Mouse (Mus musculus) yolk sac, embryonic 10.5 days (tissue): ENCODE data around the gene Gbf1.
A peak's percentile ranks its signal among the peaks of the same experiment; 100 is the strongest.

Source experiments
- DNase-seq: peaks from one replicate; pipeline ENCODE4 v3.0.0-alpha.2; 2017; ENCODE audit warnings: low spot score

Gene Gbf1

GRCm38 (mm10) chr19:46315752-46316610 is 163.7 kb downstream of the Gbf1 start:
- peak; percentile 47 for DNase-seq

- DNase-seq, result no peak
These were observed 164.7 kb downstream of the Gbf1 start for GRCm38 (mm10) chr19:46316846-46317545.

DNA sequence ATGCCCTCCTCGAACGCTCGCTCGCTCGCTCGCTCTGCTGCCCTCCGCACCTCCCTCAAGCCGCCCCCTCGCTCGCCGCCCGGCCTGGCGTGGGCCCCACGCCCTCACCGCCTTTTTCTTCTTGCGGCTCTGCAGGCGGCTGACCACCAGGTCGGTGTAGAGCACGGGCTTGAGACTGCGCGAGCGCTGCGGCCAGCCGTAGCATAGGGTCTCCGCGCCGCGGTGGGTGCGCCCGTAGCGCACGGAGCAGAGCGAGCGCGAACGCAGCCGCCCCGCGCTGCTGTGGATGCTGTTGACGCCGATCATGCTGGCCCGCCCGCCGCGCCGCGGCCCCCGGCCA is 165.2 kb downstream of the Gbf1 start:
- no peak for DNase-seq

GRCm38 (mm10) chr19:46318031-46318471 is 165.7 kb downstream of the Gbf1 start:
- no peak for DNase-seq

DNA sequence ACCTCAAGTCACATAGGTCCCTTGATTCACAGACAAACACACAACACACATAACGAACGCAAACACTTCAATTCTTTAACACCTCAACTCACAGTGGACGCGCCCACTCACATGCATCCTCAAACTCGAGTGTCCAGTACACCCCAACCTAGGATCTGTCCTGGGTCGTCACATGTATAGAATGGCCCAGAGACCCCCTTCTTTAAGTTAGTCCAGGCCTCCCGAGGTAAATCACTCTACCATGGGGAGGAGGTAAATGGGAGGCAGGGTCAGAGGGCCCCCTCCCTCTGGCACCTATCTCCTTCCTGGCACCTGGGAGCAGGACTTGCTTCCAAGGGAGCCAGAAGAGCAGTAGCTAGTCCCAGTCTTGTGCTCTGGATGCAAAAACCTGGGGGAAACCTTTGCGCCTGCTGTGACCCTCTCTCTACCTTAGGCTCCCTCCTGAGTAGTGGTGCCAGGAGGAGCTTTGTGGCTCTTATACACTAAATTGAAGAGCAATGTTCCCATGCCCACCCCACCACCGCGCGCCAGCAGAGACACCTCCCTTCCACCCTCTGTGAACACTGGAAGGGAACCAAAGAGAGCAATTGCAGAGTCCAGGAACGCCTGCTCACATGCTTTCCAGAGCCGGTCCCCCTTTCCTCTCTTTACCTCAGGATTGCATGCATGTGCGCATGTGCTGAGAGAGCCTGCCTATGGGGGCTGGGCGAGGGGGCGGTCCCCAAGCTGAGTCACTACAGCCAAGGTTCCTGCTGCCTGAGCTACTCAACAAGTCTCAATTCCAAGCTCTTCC is 166.5 kb downstream of the Gbf1 start:
- no peak for DNase-seq

GRCm38 (mm10) chr19:46320076-46320785 is 167.9 kb downstream of the Gbf1 start:
- DNase-seq, result no peak

DNA sequence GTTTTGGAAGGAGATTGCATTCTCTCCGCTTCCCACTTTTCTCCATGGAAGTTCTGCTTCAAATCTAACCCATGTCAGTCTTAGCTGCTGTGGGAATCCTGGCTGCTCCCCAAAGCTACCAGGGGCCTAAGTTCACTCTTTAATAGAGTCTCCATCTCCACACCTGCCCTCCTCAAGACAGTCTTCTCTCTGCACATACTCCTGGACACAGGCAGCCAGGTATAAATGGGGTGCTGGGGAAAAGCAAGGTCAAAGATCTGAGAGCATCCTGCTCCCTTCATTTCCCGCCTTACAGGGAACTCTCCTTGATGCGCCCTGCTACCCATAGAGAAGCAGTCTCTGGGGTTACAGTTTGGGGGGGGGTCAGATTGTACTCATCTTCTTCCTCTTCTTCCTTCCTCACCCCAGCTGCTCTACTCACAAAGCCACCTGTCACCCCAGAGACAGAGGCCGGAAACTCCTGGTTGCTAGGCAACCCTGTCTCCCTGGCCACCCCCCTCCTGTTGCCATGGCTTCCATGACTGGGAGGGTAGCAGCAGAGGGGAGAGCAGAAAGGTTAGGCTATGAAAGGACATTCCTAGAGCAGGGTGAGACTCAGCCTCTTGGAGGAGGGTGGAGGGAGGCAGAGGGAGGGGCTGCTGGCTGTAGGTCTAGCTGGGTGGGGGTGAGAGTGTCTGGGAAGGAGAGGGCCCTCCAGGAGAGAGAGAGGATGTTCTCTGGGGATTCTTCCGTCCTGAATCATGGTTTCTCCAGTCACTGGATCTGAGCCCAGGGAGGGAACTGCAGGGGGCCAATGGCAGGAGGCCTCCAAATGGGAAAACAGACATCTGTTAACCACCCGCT is 169.0 kb downstream of the Gbf1 start:
- DNase-seq, result no peak

GRCm38 (mm10) chr19:46322144-46322995 is 170.1 kb downstream of the Gbf1 start:
- no peak for DNase-seq

GRCm38 (mm10) chr19:46322996-46323572 is 170.8 kb downstream of the Gbf1 start:
- no peak for DNase-seq

DNA sequence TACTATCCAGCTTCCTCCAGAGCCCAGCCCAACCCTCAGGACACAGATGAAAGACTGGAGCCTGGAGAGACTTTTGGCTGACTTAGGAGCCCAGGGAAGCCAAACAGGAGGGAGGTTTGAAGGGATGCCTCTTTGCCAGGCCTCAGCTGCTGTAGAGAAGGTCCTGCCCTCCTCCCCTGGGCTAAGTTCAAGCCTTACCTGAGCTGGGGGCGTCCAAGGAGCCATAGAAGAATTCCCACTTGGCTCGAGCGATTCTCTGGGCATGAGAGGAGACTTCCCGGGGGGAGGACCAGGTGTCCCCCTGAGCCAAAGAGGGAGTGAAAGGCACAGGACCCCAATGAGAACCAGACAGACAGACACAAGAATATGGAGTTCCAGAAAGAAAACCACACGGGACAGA is 171.4 kb downstream of the Gbf1 start:
- DNase-seq, result no peak

DNA sequence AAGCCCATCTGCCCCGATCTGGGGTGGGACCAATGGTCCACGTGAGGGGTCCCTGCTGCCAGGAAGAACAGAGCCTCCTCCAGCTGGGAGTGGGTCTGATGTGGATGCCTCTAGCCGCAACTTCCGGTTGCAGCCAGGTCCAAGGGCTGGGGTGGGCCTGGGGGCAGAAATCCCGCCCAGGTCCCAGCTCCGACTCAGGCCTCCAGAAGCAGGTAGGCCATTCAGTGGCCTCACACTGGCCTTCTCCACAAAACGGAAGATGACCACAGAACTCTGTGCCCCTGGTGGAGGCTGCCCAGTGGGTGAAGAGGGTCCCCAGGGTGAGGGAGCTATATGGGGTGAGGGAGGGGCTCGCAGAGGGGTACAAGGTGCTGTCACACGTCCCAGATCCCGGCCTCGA is 172.1 kb downstream of the Gbf1 start:
- DNase-seq, result no peak

- DNase-seq, result no peak
These were observed 172.6 kb downstream of the Gbf1 start for GRCm38 (mm10) chr19:46324918-46325317.

DNA sequence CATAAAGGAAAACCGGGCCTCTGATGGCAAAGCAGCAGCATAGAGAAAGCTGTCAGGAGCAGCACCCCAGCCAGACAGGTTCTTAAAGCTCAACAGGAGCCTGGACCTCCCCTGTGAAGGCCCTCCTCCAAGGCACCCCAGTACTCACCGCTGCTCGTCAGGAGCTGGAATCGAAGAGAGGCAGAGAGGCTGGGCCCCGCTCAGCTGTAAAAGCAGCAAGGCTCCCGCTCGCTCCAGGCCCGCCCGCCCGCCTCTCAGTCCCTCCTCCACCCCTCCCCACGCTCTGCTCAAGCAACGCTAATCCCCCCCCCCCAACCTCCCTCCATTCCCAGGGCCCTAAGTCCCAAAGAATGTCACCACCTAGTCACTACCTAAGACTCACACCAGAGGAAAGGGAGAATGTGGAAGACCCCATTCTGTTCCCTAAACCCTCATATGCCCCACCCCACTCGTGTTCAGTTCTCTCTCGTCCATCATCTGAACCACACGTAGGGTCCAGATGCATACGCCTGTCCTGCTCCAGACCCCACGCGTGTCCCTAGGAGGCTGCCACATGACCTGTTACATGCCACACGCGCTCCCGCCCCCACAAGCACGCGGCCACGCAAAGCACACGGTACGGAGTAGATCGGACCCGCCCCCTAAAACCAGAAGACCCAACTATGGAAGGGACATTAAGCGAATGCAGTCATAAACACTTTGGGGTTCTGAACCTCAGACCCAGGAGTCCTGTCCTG is 173.9 kb downstream of the Gbf1 start:
- DNase-seq, result no peak

DNA sequence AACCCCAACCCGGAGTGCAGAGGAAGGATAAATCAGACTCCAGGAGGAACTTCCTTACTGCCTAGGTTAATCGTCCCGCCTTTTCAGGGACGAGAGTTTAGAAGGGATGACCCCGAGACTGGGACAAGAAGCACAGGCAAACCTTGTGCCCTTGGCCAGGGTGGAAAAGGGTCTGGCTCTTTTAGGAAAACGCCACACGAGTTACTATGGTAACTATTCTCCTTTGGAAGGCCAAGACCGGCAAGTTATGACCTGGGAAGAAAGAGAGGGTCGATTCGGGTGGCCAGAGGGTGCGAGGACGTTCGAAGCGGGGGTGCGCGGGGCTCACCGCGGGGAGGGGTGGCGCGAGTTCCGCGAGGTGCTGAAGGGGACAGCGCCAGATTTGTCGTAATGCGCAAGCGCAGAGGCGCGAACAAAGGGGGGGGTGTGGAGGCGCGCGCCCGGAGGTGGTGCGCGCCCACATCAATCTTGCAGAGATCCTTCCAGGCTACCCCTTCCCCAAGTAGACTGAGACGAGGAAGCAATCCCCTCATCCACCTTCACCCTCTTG is 174.5 kb downstream of the Gbf1 start, which contains the start of gene Psd:
Gene Psd (minus strand): TSS at position 401 of the 550 bp plus-strand sequence.
- peak; percentile 32 for DNase-seq

GRCm38 (mm10) chr19:46327531-46328064 is 175.3 kb downstream of the Gbf1 start:
- no peak for DNase-seq

DNA sequence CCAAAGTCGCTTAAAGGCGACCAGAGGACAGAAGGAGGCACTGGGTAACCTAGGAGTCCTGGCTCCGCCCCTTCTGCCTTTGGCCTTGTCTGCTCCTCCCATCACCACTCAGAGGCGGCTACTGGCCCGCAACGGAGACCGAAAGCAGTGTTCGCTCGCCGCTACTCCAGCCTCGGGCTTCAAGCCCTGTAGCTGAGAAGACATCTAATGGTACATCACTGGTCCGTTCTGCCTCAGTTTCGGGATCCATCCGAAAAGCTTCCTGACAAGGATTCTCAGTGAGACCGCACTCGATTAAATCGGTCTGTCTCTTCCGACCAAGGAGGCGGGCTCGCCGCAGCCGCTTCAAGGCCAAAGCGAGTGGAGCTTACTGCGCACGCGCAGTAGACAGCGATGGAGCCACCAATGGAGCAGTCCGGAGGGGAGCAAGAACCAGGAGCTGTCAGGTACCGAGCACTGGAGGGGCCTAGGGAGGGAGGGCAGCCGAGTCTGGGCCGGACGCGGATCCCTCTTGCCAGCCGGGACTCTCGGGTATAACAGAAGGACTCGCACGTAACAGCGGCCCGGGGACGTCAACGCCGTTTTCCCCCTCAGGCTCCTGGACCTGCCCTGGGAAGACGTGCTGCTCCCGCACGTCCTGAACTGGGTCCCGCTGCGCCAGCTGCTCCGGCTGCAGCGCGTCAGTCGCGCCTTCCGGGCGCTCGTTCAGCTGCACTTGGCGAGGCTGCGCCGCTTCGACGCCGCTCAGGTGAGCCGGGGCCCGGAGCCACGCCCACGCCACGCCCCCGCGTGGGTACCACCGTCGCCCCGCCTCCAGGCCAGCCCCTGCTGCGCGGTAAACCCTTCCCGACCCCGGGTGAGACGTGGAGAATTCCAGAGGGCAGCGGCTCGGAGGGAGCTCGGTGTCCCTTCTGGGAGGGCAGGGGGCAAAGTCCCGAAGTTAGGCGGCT is 176.0 kb downstream of the Gbf1 start, which contains the start of gene Fbxl15:
Gene Fbxl15 (plus strand): TSS at position 104 of the 950 bp plus-strand sequence.
- peak; percentile 94 for DNase-seq

GRCm38 (mm10) chr19:46329031-46329641 is 176.8 kb downstream of the Gbf1 start:
- no peak for DNase-seq
